Mouse (Mus musculus) limb, embryonic 11.5 days (tissue): Measurements from ENCODE around the gene Zfp282. TPM values are rescaled to one million over a fixed set of nuclear protein-coding genes. Genes with fewer than 3 reads are reported as not detected.
"Not testable (repeated sequence)": the region's sequence is repeated elsewhere in the genome, so short reads cannot be mapped to it uniquely, and the experiment has no call there.

ENCODE experiments used
- ATAC-seq: fragments of 200-750 bp; cut with Nextera tagmentation; 2 replicates; pipeline ENCODE4 v1.8.0; 2017; ENCODE audit warnings: low read depth; ENCODE audit not compliant: insufficient number of reproducible peaks, low FRiP score, low TSS enrichment
- DNase-seq: peaks from one replicate; pipeline ENCODE4 v3.0.0-alpha.2; 2015; ENCODE audit warnings: low spot score
- H3K27ac ChIP-seq: fragments of 300-500 bp; sonication (generic); replicated peaks from 2 replicates; pipeline ENCODE4 v1.5.1; 2014; ENCODE audit warnings: low read depth, mild to moderate bottlenecking, low read length
- H3K27me3 ChIP-seq: fragments of 300-500 bp; sonication (generic); 2 replicates; pipeline ENCODE4 v1.6.1; 2014; ENCODE audit warnings: mild to moderate bottlenecking, low read length, mixed read lengths; ENCODE audit not compliant: control insufficient read depth, insufficient read depth
- H3K36me3 ChIP-seq: fragments of 300-500 bp; sonication (generic); 2 replicates; pipeline ENCODE4 v1.6.1; 2014; ENCODE audit warnings: mild to moderate bottlenecking, low read length, moderate library complexity, mixed read lengths; ENCODE audit not compliant: control insufficient read depth, insufficient read depth
- H3K4me1 ChIP-seq: fragments of 300-500 bp; sonication (generic); 2 replicates; pipeline ENCODE4 v1.6.1; 2014; ENCODE audit warnings: low read length, mixed read lengths; ENCODE audit not compliant: control insufficient read depth, insufficient read depth
- H3K4me2 ChIP-seq: fragments of 300-500 bp; sonication (generic); 2 replicates; pipeline ENCODE4 v1.6.1; 2014; ENCODE audit warnings: low read depth, mild to moderate bottlenecking, moderate library complexity; ENCODE audit not compliant: severe bottlenecking
- H3K4me3 ChIP-seq: fragments of 300-500 bp; sonication (generic); 2 replicates; pipeline ENCODE4 v1.5.1; 2014; ENCODE audit warnings: low read depth, low read length
- H3K9ac ChIP-seq: fragments of 300-500 bp; sonication (generic); 2 replicates; pipeline ENCODE4 v1.6.1; 2014; ENCODE audit warnings: mild to moderate bottlenecking, low read length
- H3K9me3 ChIP-seq: fragments of 300-500 bp; sonication (generic); 2 replicates; pipeline ENCODE4 v1.6.1; 2016; ENCODE audit warnings: low read length; ENCODE audit not compliant: control insufficient read depth
- WGBS: fragments of 180-500 bp; shearing (Covaris S2); extraction: QIAGEN DNeasy Blood & Tissue Kit; methylation state at CpG from one replicate; pipeline ENCODE4 v1.1.7; 2014; 5-methylcytosine and 5-hydroxymethylcytosine counted together
- polyA plus RNA-seq: library from polyadenylated mRNA; unstranded; fragments of >200 nt; fragmentation: Nextera tagmentation; extraction: Ambion mirVana; gene quantifications from 2 replicates; pipeline ENCODE4 v1.2.1, GENCODE M21; 2014

The Zfp282 gene
- polyA plus RNA-seq, 1 experiment from 2014 or later = 12.9 TPM

GRCm38 (mm10) chr6:47841077-47841476 lies 35.9 kb upstream of the Zfp282 start:
- ATAC-seq = no peak
- Histone ChIP-seq H3K27ac (no peak overlapping the region), H3K9me3 (no peaks in the 10 kb centered on the region), H3K4me1 (no peaks in the 10 kb centered on the region), H3K4me2 (no peak overlapping the region), H3K36me3 (0 out of 2 replicates have a peak, but pooled peaks cover 5% of the 10 kb centered on the region), H3K27me3 (no peaks in the 10 kb centered on the region), H3K4me3 (no peak overlapping the region), H3K9ac (no peak overlapping the region)
- DNase-seq = no peak
- 90% methylated on average over 1 of the region's 1 CpGs for WGBS

GRCm38 (mm10) chr6:47841831-47842230 lies 35.2 kb upstream of the Zfp282 start:
- no peak for DNase-seq
- no peak overlapping the region for H3K9ac ChIP-seq
- no peaks in the 10 kb centered on the region for H3K27me3 ChIP-seq
- WGBS = 93% methylated on average over 2 of the region's 2 CpGs
- H3K4me3 ChIP-seq = no peak overlapping the region
- H3K9me3 ChIP-seq = no peaks in the 10 kb centered on the region
- H3K27ac ChIP-seq = no peak overlapping the region
- H3K4me2 ChIP-seq = no peak overlapping the region
- H3K36me3 ChIP-seq = 0 out of 2 replicates have a peak, but pooled peaks cover 5% of the 10 kb centered on the region
- no peaks in the 10 kb centered on the region for H3K4me1 ChIP-seq
- ATAC-seq = no peak

GRCm38 (mm10) chr6:47842337-47842736 lies 34.7 kb upstream of the Zfp282 start:
- Histone ChIP-seq H3K4me1 (no peaks in the 10 kb centered on the region), H3K27me3 (no peaks in the 10 kb centered on the region), H3K9me3 (no peaks in the 10 kb centered on the region), H3K9ac (no peak overlapping the region), H3K4me3 (no peak overlapping the region), H3K36me3 (0 out of 2 replicates have a peak, but pooled peaks cover 5% of the 10 kb centered on the region), H3K27ac (no peak overlapping the region), H3K4me2 (no peak overlapping the region)
- WGBS = 89% methylated on average over 1 of the region's 1 CpGs
- ATAC-seq (no peak), DNase-seq (no peak)

- DNase-seq = no peak
Observed at GRCm38 (mm10) chr6:47845779-47846178, 31.2 kb upstream of the Zfp282 start.

GRCm38 (mm10) chr6:47857241-47857640 lies 19.8 kb upstream of the Zfp282 start:
- Histone ChIP-seq H3K9me3 (no peaks in the 10 kb centered on the region), H3K36me3 (no peaks in the 10 kb centered on the region), H3K27me3 (no peaks in the 10 kb centered on the region), H3K9ac (no peak overlapping the region), H3K27ac (no peak overlapping the region), H3K4me1 (no peaks in the 10 kb centered on the region), H3K4me3 (no peak overlapping the region), H3K4me2 (no peak overlapping the region)
- DNase-seq (no peak), ATAC-seq (no peak)
- 92% methylated on average over 6 of the region's 6 CpGs for WGBS

More at GRCm38 (mm10) chr6:47845779-47846178, 31.2 kb upstream of the Zfp282 start:
- Histone ChIP-seq H3K4me3 (no peak overlapping the region), H3K27me3 (no peaks in the 10 kb centered on the region), H3K36me3 (0 out of 2 replicates have a peak, but pooled peaks cover 3% of the 10 kb centered on the region), H3K9me3 (no peaks in the 10 kb centered on the region), H3K4me1 (no peaks in the 10 kb centered on the region), H3K27ac (no peak overlapping the region), H3K4me2 (no peak overlapping the region), H3K9ac (no peak overlapping the region)
- ATAC-seq = no peak

GRCm38 (mm10) chr6:47857729-47858128 lies 19.3 kb upstream of the Zfp282 start:
- H3K27me3 ChIP-seq, H3K9ac ChIP-seq, H3K9me3 ChIP-seq, H3K4me3 ChIP-seq, H3K4me1 ChIP-seq, DNase-seq, H3K27ac ChIP-seq, ATAC-seq, H3K36me3 ChIP-seq, H3K4me2 ChIP-seq: not testable (repeated sequence)
- whole genome bisulfite sequencing = 92% methylated on average over 3 of the region's 3 CpGs

- H3K4me2 ChIP-seq = no peak overlapping the region
- no peak overlapping the region for H3K27ac ChIP-seq
- H3K4me1 ChIP-seq = no peaks in the 10 kb centered on the region
- no peaks in the 10 kb centered on the region for H3K9me3 ChIP-seq
- H3K4me3 ChIP-seq = no peak overlapping the region
- no peaks in the 10 kb centered on the region for H3K36me3 ChIP-seq
- DNase-seq (no peak), ATAC-seq (no peak)
- H3K9ac ChIP-seq = no peak overlapping the region
- 83% methylated on average over 5 of the region's 5 CpGs for WGBS
- H3K27me3 ChIP-seq = no peaks in the 10 kb centered on the region
Observed at GRCm38 (mm10) chr6:47872266-47872665, 4.7 kb upstream of the Zfp282 start.

GRCm38 (mm10) chr6:47877461-47878132 lies 593 bp downstream of the Zfp282 start:
- Histone ChIP-seq H3K36me3 (peaks cover 10% of the 10 kb centered on the region; the same call in 1 of the 2 replicates), H3K4me3 (peak overlapping the region; percentile 78)

More at GRCm38 (mm10) chr6:47877461-47878132, 593 bp downstream of the Zfp282 start:
- peaks cover 11% of the 10 kb centered on the region for H3K4me1 ChIP-seq
- peak; percentile 93 for ATAC-seq
- peak overlapping the region; percentile 85 for H3K4me2 ChIP-seq
- no peaks in the 10 kb centered on the region for H3K9me3 ChIP-seq
- WGBS = under 1% methylated on average over 62 of the region's 71 CpGs
- DNase-seq = peak; percentile 93
- H3K27me3 ChIP-seq = no peaks in the 10 kb centered on the region
- H3K27ac ChIP-seq = peak overlapping the region; percentile 95
- peak overlapping the region; percentile 94 for H3K9ac ChIP-seq
